Mouse (Mus musculus) forebrain, embryonic 13.5 days (tissue): ENCODE results near the gene Krt20. TPM values are rescaled to one million over a fixed set of nuclear protein-coding genes. Genes with fewer than 3 reads are reported as not detected.

Experiments
- ATAC-seq: fragments of 200-750 bp; cut with Nextera tagmentation; 2 replicates; pipeline ENCODE4 v1.8.0; 2017
- H3K27ac ChIP-seq: fragments of 300-500 bp; sonication (generic); 2 replicates; pipeline ENCODE4 v1.5.1; 2015; ENCODE audit warnings: inconsistent platforms, mild to moderate bottlenecking, moderate library complexity
- H3K27me3 ChIP-seq: fragments of 300-500 bp; sonication (generic); 2 replicates; pipeline ENCODE4 v1.6.1; 2015; ENCODE audit warnings: mild to moderate bottlenecking, inconsistent platforms
- H3K36me3 ChIP-seq: fragments of 300-500 bp; sonication (generic); 2 replicates; pipeline ENCODE4 v1.6.1; 2015; ENCODE audit warnings: mild to moderate bottlenecking, inconsistent platforms; ENCODE audit not compliant: poor library complexity, severe bottlenecking
- H3K4me1 ChIP-seq: fragments of 300-500 bp; sonication (generic); 2 replicates; pipeline ENCODE4 v1.6.1; 2015; ENCODE audit warnings: inconsistent platforms
- H3K4me2 ChIP-seq: fragments of 300-500 bp; sonication (generic); 2 replicates; pipeline ENCODE4 v1.6.1; 2015; ENCODE audit warnings: inconsistent platforms, mild to moderate bottlenecking, moderate library complexity
- H3K4me3 ChIP-seq: fragments of 300-500 bp; sonication (generic); 2 replicates; pipeline ENCODE4 v1.5.1; 2015; ENCODE audit warnings: mild to moderate bottlenecking, inconsistent platforms
- H3K9ac ChIP-seq: fragments of 300-500 bp; sonication (generic); 2 replicates; pipeline ENCODE4 v1.6.1; 2015; ENCODE audit warnings: mild to moderate bottlenecking, inconsistent platforms
- H3K9me3 ChIP-seq: fragments of 300-500 bp; sonication (generic); replicated peaks from 2 replicates; pipeline ENCODE4 v1.6.1; 2016; ENCODE audit warnings: inconsistent platforms
- WGBS: fragments of 180-500 bp; shearing (Covaris S2); methylation state at CpG from one replicate; pipeline ENCODE4 v1.1.7; 2015; 5-methylcytosine and 5-hydroxymethylcytosine counted together
- polyA plus RNA-seq: library from polyadenylated mRNA; unstranded; fragments of >200 nt; fragmentation: Nextera tagmentation; extraction: Ambion mirVana; gene quantifications from 2 replicates; pipeline ENCODE4 v1.2.1, GENCODE M21; 2015

The Krt20 gene
- polyA plus RNA-seq, 1 experiment from 2014 or later: not detected

DNA sequence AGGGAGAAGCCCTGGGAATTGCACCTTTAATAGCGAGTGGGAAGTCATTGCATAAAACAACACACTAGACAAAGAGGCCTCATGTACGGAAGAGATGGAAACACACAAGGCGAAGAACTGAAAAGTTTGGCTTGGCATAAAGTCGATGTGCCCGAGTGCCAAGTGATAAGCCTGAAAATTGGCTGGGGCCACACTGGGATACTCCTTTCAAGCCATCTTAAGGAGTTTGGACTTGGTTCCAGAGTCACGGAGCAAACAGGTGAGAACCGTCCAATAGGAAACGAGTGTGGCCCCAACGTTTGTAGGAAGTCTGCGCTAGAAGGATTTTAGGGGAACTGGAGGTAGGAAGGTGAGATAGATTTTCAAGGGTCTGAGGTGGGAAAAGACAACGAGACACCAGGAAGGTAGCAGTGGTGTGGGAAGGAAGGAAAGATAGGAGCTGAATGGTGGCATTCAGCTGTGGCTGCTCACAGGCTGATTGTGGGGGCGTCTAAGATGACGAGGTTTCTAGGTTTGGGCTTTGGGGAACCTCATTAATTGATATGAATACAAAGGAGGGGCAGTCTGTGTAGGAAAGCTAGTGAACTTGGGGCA, 37.9 kb downstream of the Krt20 start:
- Histone ChIP-seq H3K9ac (no peak overlapping the region), H3K9me3 (no peaks in the 10 kb centered on the region), H3K27me3 (peaks cover 3% of the 10 kb centered on the region; the same call in 1 of the 2 replicates), H3K4me1 (peaks cover 6% of the 10 kb centered on the region), H3K4me2 (no peak overlapping the region), H3K27ac (no peak overlapping the region), H3K36me3 (no peaks in the 10 kb centered on the region), H3K4me3 (no peak overlapping the region)
- 88% methylated on average over 13 of the region's 13 CpGs for WGBS
- ATAC-seq: no peak

DNA sequence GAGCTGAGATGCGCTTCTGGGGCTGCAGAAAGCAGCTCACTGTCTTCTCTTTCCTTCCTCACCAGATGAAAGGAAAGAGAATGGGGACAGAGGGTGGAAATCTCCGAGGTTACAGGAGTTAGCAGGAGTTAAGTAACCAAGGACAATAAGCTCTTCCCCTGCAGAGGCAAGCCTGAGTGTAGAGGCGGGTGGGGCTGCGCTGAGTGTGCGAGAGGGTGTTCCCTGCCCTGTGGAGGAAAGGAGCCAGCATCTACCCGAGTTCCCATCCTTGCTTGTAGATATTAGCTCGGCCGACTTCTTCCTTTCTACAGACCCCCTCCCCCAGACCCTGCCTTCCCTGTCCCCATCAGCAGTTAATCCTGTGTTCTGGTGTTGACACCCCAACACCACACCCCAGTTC, 39.1 kb downstream of the Krt20 start:
- Histone ChIP-seq H3K27ac (no peak overlapping the region), H3K9me3 (no peaks in the 10 kb centered on the region), H3K4me2 (no peak overlapping the region), H3K4me3 (no peak overlapping the region), H3K9ac (no peak overlapping the region), H3K27me3 (peaks cover 3% of the 10 kb centered on the region; the same call in 1 of the 2 replicates), H3K36me3 (no peaks in the 10 kb centered on the region), H3K4me1 (peaks cover 6% of the 10 kb centered on the region)
- no peak for ATAC-seq
- 52% methylated on average over 8 of the region's 8 CpGs for WGBS

DNA sequence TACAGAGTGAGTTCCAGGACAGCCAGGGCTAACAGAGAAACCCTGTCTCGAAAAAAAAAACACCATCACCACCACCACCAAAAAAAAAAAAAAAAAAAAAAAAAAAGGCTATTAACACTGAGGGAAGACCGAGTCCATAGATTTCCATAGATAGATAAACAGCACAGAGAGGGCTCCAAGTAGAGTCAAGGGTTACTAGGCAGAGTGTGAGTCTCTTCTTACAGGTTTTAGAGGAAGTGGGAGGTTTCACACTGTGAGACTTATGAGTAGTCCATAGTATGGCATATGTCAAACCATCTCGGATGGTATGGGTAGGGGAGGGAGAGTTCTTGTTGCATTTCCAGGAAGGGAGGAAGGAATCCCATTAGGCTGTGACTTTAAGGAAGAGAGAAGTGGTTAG, 39.9 kb downstream of the Krt20 start:
- 84% methylated on average over 3 of the region's 3 CpGs for WGBS
- Histone ChIP-seq H3K9me3 (no peaks in the 10 kb centered on the region), H3K27me3 (peaks cover 3% of the 10 kb centered on the region; the same call in 1 of the 2 replicates)

DNA sequence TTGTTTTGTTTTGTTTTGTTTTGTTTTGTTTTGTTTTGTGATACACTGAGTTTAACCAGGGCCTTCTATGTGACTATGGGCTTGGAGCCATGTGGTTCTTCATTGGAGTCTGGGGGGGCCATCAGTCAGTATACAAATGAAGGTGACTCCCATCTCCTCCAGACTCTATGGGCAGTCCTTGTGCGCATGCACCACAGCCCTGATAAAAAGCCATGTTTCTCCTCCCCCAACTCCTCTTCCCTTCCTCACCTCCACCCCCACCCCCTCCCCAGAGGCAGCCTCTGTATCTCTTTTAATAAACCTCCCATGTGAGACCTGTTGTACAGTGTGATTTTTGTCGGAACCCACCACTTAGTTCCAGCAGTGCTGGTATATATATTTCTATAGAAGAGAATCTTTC, 41.3 kb downstream of the Krt20 start:
- 65% methylated on average over 2 of the region's 2 CpGs for WGBS
- Histone ChIP-seq H3K4me1 (peaks cover 6% of the 10 kb centered on the region), H3K27me3 (peaks cover 3% of the 10 kb centered on the region; the same call in 1 of the 2 replicates), H3K4me2 (no peak overlapping the region), H3K36me3 (no peaks in the 10 kb centered on the region), H3K9me3 (no peaks in the 10 kb centered on the region), H3K27ac (no peak overlapping the region), H3K9ac (no peak overlapping the region), H3K4me3 (no peak overlapping the region)
- ATAC-seq: no peak

More for the DNA sequence above, 39.9 kb downstream of the Krt20 start:
- H3K36me3 ChIP-seq: no peaks in the 10 kb centered on the region
- no peak overlapping the region for H3K4me3 ChIP-seq
- no peak overlapping the region for H3K9ac ChIP-seq
- no peak overlapping the region for H3K4me2 ChIP-seq
- ATAC-seq: no peak
- H3K4me1 ChIP-seq: peaks cover 6% of the 10 kb centered on the region
- no peak overlapping the region for H3K27ac ChIP-seq

DNA sequence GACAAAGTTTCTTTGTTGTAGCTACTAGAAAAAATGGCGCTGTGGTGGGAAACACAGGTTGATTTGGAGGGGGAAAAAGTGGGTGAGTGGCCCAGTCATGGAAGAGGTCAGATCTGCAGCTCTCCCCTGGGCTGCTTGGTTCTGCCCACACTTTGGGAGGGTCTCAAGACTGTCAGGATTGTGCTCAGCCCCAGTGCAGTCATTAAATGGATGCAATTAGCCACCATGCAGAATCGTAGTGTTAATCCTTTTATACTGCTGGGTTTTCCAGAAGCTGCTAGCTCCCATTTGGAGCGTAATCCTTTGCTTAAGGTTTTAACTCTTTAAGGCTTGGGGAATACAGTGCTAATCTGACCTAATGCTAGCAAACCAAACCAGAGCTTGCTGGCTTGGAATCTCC, 41.9 kb downstream of the Krt20 start:
- Histone ChIP-seq H3K9ac (0 out of 2 replicates have a peak overlapping the region, but pooled peaks have one; percentile 5), H3K27me3 (peaks cover 3% of the 10 kb centered on the region; the same call in 1 of the 2 replicates), H3K27ac (no peak overlapping the region), H3K4me1 (peaks cover 6% of the 10 kb centered on the region), H3K4me2 (no peak overlapping the region), H3K4me3 (no peak overlapping the region), H3K9me3 (no peaks in the 10 kb centered on the region), H3K36me3 (no peaks in the 10 kb centered on the region)
- no peak for ATAC-seq
- WGBS: 4% methylated on average over 3 of the region's 3 CpGs

DNA sequence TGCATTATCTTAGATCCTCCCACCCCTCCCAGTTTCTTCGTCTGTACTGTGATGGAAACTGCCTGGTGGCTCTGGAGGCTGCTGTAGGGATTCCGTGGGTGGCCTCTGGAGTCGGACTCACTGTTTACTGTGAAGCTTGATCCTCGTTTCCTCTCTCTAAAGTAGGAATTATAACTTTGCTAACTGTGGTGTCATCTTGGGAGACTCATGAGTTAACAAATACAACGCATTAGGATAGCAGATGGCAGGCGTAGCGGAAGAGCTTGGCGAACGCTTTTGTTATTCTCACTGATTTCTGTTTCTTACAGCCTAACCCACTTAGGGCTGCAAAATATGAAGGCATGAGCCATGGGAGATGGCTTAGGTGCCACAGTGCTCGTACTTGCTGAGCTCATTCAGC, 45.5 kb downstream of the Krt20 start:
- H3K9me3 ChIP-seq: no peaks in the 10 kb centered on the region
- H3K27ac ChIP-seq: no peak overlapping the region
- no peak overlapping the region for H3K4me3 ChIP-seq
- H3K9ac ChIP-seq: no peak overlapping the region
- no peak overlapping the region for H3K4me2 ChIP-seq
- H3K27me3 ChIP-seq: no peaks in the 10 kb centered on the region
- no peaks in the 10 kb centered on the region for H3K36me3 ChIP-seq
- WGBS: 84% methylated on average over 10 of the region's 10 CpGs
- peaks cover 6% of the 10 kb centered on the region for H3K4me1 ChIP-seq
- ATAC-seq: no peak

DNA sequence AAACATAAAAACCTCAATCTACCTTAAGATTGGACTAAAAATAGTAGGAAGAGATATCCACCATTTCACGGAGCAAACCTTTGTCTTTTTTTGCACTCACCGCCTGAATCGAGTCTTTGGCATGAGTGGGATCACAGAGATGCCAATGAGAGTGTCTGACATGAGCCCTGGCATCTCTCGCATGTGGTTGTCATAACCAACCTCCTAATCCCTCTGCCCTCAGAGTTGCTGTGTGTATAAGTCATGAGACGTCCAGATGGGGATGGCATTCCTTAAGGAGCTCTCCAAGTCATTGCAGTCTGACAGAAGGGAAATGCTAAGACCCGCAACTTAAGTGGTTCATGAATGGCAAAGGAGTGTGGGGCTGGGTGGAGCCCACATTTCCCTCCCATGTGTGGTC, 46.6 kb downstream of the Krt20 start:
- Histone ChIP-seq H3K36me3 (no peaks in the 10 kb centered on the region), H3K27ac (no peak overlapping the region), H3K27me3 (no peaks in the 10 kb centered on the region), H3K9me3 (no peaks in the 10 kb centered on the region), H3K4me3 (no peak overlapping the region), H3K9ac (no peak overlapping the region), H3K4me1 (peaks cover 15% of the 10 kb centered on the region), H3K4me2 (no peak overlapping the region)
- 86% methylated on average over 6 of the region's 6 CpGs for WGBS
- ATAC-seq: no peak

DNA sequence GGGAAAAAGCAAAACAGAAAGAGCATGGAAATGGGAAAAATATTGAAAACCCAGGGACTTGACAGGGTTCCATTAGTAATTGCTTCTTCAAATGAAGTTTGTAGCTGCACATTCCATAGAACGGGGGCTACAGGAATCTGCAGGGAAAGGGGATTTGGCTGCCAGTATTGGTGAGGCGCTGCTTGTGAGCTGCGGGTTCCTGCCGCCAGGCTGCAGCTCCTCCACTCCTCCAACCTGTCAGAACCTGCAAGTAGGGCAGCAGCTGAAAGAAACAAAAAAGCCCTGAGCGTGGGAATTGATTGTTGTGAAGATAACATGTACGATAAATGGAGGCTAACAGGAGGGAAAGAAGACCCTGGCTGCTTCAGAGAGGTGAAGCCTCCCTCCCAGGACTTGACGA, 47.1 kb downstream of the Krt20 start:
- H3K27me3 ChIP-seq: no peaks in the 10 kb centered on the region
- ATAC-seq: no peak
- H3K9ac ChIP-seq: no peak overlapping the region
- no peak overlapping the region for H3K4me2 ChIP-seq
- H3K36me3 ChIP-seq: no peaks in the 10 kb centered on the region
- H3K9me3 ChIP-seq: no peaks in the 10 kb centered on the region
- 81% methylated on average over 7 of the region's 7 CpGs for WGBS
- H3K4me1 ChIP-seq: peaks cover 10% of the 10 kb centered on the region
- no peak overlapping the region for H3K27ac ChIP-seq
- H3K4me3 ChIP-seq: no peak overlapping the region

DNA sequence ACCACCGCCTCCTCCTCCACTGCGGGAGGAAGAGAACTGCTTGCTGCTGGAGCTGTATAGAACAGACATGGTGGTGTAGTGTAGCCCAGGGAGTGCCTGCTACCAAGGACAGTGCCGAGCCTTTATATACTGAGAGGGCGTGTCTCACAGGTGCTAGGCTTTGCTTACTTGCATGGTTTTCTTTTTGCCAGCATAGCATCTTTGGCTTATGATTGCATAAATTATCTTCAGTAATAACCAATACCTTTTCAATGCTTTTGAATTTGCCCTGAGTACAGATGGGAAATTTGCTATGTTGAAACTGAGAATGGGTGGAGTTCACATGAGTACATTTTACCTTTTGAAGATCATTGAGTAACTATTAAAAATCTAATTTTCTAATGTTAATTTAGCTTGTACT, 48.7 kb downstream of the Krt20 start, which contains the start of gene Krt10:
TSS of gene Krt10 (minus strand) at position 101 of the 400 bp plus-strand sequence.
- Histone ChIP-seq H3K9me3 (no peaks in the 10 kb centered on the region), H3K36me3 (no peaks in the 10 kb centered on the region), H3K4me3 (no peak within 1 kb of the TSS), H3K9ac (no peak within 1 kb of the TSS), H3K4me2 (no peak within 1 kb of the TSS), H3K27ac (no peak within 1 kb of the TSS), H3K27me3 (no peaks in the 10 kb centered on the region), H3K4me1 (peaks cover 9% of the 10 kb centered on the region)
- 85% methylated on average over 4 of the region's 4 CpGs for WGBS
- no peak for ATAC-seq

DNA sequence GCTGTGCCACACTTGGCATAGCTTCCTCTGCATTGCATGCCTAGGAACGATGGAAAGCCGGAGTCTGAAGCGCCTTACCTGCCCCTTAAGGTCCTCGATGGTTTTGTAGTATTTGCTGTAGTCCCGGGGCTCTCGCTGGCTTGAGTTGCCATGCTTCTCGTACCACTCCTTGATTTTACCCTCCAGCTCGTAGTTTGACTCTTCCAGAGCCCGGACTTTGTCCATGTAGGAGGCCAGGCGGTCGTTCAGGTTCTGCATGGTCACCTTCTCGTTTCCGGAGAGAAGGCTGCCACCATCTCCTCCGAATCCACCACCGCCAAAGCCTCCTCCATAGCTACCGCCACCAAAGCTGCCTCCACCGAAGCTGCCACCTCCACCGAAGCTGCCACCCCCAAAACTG, 49.3 kb downstream of the Krt20 start:
- no peak overlapping the region for H3K27ac ChIP-seq
- 93% methylated on average over 18 of the region's 18 CpGs for WGBS
- peaks cover 9% of the 10 kb centered on the region for H3K4me1 ChIP-seq
- H3K9ac ChIP-seq: no peak overlapping the region
- no peak overlapping the region for H3K4me3 ChIP-seq
- H3K36me3 ChIP-seq: no peaks in the 10 kb centered on the region
- H3K27me3 ChIP-seq: no peaks in the 10 kb centered on the region
- no peaks in the 10 kb centered on the region for H3K9me3 ChIP-seq
- no peak overlapping the region for H3K4me2 ChIP-seq
- ATAC-seq: no peak

DNA sequence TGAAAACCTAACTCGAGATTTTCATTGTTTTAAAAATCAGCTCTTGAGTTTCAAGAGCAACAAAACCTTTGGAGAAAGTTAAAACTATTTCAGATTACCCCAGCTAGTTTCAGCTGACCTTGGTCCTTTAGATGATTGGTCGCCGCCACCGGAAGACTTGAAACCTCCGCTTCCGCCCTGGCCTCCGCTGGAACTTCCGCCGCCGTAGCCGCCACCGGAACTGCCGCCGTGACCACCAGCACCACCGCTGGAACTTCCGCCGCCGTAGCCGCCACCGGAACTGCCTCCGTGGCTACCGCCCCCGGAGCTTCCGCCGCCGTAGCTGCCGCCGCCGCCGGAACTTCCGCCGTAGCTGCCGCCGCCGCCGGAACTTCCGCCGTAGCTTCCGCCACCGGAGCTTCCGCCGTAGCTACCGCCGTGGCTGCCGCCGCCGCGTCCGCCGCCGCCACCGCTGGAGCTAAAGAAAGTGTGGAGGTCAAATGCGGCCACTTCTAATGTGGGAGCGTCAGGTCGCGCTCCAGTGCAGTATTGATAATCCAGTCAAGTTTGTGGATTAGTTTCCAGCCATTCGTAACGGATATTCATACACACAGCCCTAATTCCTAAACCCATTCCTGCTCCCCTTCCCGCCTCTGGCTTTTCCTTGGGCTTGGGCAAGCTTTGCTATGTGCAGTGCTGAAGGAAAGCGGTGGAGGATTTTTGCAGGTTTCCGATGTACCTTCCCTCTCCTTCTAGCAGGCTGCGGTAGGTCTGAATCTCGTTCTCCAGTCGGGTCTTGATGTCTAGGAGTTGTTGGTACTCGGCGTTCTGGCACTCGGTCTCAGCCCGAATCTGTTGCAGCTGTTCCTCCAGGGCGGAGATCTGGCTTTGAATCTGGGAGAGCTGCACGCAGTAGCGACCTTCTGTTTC, 51.9 kb downstream of the Krt20 start:
- Histone ChIP-seq H3K27me3 (peaks cover 13% of the 10 kb centered on the region), H3K4me1 (peaks cover 9% of the 10 kb centered on the region), H3K9ac (peak overlapping the region; percentile 75), H3K4me2 (peak overlapping the region; percentile 72), H3K36me3 (no peaks in the 10 kb centered on the region), H3K4me3 (peak overlapping the region; percentile 51), H3K9me3 (no peaks in the 10 kb centered on the region), H3K27ac (peak overlapping the region; percentile 96)
- ATAC-seq: peak; percentile 92
- WGBS: 2% methylated on average over 70 of the region's 71 CpGs

DNA sequence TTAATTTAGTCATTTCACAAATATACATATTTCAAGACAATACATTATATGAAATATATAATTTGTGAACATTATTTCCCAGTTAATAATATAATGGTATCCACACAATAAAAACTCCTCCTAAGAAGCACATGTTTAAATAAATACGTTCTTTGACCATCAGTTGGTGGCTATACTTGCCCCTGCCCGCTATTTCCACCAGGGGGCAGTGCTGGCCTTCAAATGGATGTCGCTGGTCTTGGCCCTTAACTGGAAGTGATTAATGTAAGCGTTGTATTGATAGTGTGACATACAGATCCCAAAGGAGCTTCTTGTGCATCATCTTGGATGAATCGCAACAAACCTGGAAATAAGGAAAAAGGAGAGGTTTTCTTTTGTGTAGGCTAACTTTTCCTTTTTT, 58.4 kb downstream of the Krt20 start:
- Histone ChIP-seq H3K4me3 (no peak overlapping the region), H3K9ac (no peak overlapping the region), H3K36me3 (no peaks in the 10 kb centered on the region), H3K9me3 (no peaks in the 10 kb centered on the region), H3K4me2 (no peak overlapping the region), H3K4me1 (no peaks in the 10 kb centered on the region), H3K27ac (no peak overlapping the region), H3K27me3 (peaks cover 15% of the 10 kb centered on the region)
- 0 out of 2 replicates have a peak, but pooled peaks have one; percentile 33 for ATAC-seq
- WGBS: 14% methylated on average over 5 of the region's 5 CpGs
